Mouse (Mus musculus) forebrain, postnatal 0 days (tissue): ENCODE measurements around the gene Vat1l. TPM values are rescaled to one million over a fixed set of nuclear protein-coding genes. Genes with fewer than 3 reads are reported as not detected.
A peak's percentile ranks its signal among the peaks of the same experiment; 100 is the strongest.

Source experiments
- ATAC-seq: fragments of 200-750 bp; cut with Nextera tagmentation; 2 replicates; pipeline ENCODE4 v1.8.0; 2017; ENCODE audit warnings: mild to moderate bottlenecking, moderate library complexity
- DNase-seq: peaks from one replicate; pipeline ENCODE4 v3.0.0-alpha.2; 2015
- H3K27ac ChIP-seq: fragments of 300-500 bp; sonication (generic); 2 replicates; pipeline ENCODE4 v1.5.1; 2014; ENCODE audit warnings: low read depth, mild to moderate bottlenecking, antibody characterized with exemption, low read length, moderate library complexity, mixed read lengths
- H3K27me3 ChIP-seq: fragments of 300-500 bp; sonication (generic); 2 replicates; pipeline ENCODE4 v1.6.1; 2014; ENCODE audit warnings: mild to moderate bottlenecking, low read length, mixed read lengths; ENCODE audit not compliant: insufficient read depth
- H3K36me3 ChIP-seq: fragments of 300-500 bp; sonication (generic); 2 replicates; pipeline ENCODE4 v1.6.1; 2014; ENCODE audit warnings: mild to moderate bottlenecking, moderate library complexity; ENCODE audit not compliant: insufficient read depth
- H3K4me1 ChIP-seq: fragments of 300-500 bp; sonication (generic); 2 replicates; pipeline ENCODE4 v1.6.1; 2014; ENCODE audit warnings: antibody characterized with exemption; ENCODE audit not compliant: insufficient read depth
- H3K4me2 ChIP-seq: fragments of 300-500 bp; sonication (generic); 2 replicates; pipeline ENCODE4 v1.6.1; 2014; ENCODE audit warnings: low read depth, mild to moderate bottlenecking, moderate library complexity
- H3K4me3 ChIP-seq: fragments of 300-500 bp; sonication (generic); 2 replicates; pipeline ENCODE4 v1.5.1; 2014; ENCODE audit warnings: low read depth, low read length, mixed read lengths
- H3K9ac ChIP-seq: fragments of 300-500 bp; sonication (generic); 2 replicates; pipeline ENCODE4 v1.6.1; 2014; ENCODE audit warnings: mild to moderate bottlenecking
- H3K9me3 ChIP-seq: fragments of 300-500 bp; sonication (generic); 2 replicates; pipeline ENCODE4 v1.6.1; 2016; ENCODE audit warnings: low read length
- CTCF ChIP-seq: sonication (generic); IDR thresholded peaks from 2 replicates; pipeline ENCODE4 v1.5.1; 2016; ENCODE audit warnings: antibody characterized with exemption, control low read depth, low read depth
- WGBS: fragments of 180-500 bp; shearing (Covaris S2); extraction: QIAGEN DNeasy Blood & Tissue Kit; methylation state at CpG from one replicate; pipeline ENCODE4 v1.1.7; 2014; 5-methylcytosine and 5-hydroxymethylcytosine counted together
- polyA plus RNA-seq: library from polyadenylated mRNA; unstranded; fragments of >200 nt; fragmentation: Nextera tagmentation; extraction: Ambion mirVana; gene quantifications from 2 replicates; pipeline ENCODE4 v1.2.1, GENCODE M21; 2015
- total RNA-seq: library from RNA; depleted of rRNA; stranded (reverse); fragments of >200 nt; gene quantifications from 2 replicates; pipeline ENCODE4 v1.2.3, GENCODE M21; 2014; rRNA removed

Gene Vat1l
- total RNA-seq: 119 and 156 TPM in 2 replicates
- polyA plus RNA-seq: 25.3 and 42.1 TPM in 2 replicates

- H3K4me3 ChIP-seq: peak within 1 kb of the TSS; percentile 69
- no peaks in the 10 kb centered on the region for H3K9me3 ChIP-seq
- H3K27ac ChIP-seq: peak within 1 kb of the TSS; percentile 62
- WGBS: 4% methylated on average over 39 of the region's 39 CpGs
- no peaks in the 10 kb centered on the region for H3K27me3 ChIP-seq
- DNase-seq (peak; percentile 76), ATAC-seq (peak; percentile 88)
- TF ChIP-seq CTCF: no peak
- peak within 1 kb of the TSS; percentile 54 for H3K4me2 ChIP-seq
- H3K36me3 ChIP-seq: no peaks in the 10 kb centered on the region
- H3K9ac ChIP-seq: peak within 1 kb of the TSS; percentile 63
- H3K4me1 ChIP-seq: no peaks in the 10 kb centered on the region
These were observed at the start of gene Vat1l for GRCm38 (mm10) chr8:114205221-114205901. Gene Vat1l, plus strand, starts transcription at chr8:114205612.

DNA sequence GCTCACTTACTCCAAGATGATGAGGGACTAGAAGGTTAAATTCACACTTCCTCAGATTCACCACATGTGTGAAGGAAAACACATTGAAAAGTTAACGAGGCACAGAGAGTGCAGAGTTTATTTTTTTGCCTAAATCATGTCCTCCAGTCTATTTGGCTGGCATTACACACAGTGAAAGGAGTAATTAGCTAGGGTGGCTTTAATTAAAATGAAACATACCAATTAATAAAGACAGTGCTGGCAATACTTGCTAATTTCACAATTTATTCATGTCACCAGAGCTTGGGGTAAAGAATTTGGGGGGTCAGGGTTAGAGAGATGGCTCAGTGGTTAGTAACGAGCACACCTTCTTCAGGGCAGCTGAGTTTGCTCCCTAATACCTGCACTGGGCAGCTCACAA lies 46.8 kb upstream of the Vat1l start:
- WGBS: 35% methylated on average over 2 of the region's 2 CpGs
- Histone ChIP-seq H3K4me3 (no peak overlapping the region), H3K27ac (no peak overlapping the region), H3K9me3 (no peaks in the 10 kb centered on the region), H3K36me3 (no peaks in the 10 kb centered on the region), H3K4me1 (no peaks in the 10 kb centered on the region), H3K9ac (no peak overlapping the region), H3K4me2 (no peak overlapping the region), H3K27me3 (no peaks in the 10 kb centered on the region)
- TF ChIP-seq CTCF: no peak
- ATAC-seq: no peak
- no peak for DNase-seq

DNA sequence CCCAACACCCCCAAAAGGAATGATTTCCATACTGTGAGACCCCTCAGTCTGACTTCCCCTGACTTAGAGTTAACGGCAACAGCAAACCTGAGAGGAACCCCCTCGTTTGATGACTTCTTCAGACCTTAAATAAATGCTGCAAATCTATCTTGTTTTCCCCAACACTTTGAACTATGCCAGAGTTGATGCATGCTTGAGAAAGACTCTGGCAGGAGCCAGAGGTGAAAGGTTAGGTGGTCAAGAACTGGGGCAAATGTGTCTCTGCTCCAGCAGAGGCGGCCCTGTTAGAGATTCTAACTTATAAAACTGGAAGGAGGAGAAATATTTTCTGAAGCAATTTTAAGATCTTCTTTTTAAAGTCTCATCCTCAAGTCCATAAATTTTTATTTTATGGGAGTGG lies 45.7 kb upstream of the Vat1l start:
- H3K9ac ChIP-seq: no peak overlapping the region
- TF ChIP-seq CTCF: no peak
- H3K9me3 ChIP-seq: no peaks in the 10 kb centered on the region
- no peaks in the 10 kb centered on the region for H3K4me1 ChIP-seq
- WGBS: 90% methylated on average over 3 of the region's 3 CpGs
- ATAC-seq (no peak), DNase-seq (no peak)
- no peak overlapping the region for H3K27ac ChIP-seq
- H3K27me3 ChIP-seq: no peaks in the 10 kb centered on the region
- no peak overlapping the region for H3K4me3 ChIP-seq
- no peaks in the 10 kb centered on the region for H3K36me3 ChIP-seq
- no peak overlapping the region for H3K4me2 ChIP-seq

DNA sequence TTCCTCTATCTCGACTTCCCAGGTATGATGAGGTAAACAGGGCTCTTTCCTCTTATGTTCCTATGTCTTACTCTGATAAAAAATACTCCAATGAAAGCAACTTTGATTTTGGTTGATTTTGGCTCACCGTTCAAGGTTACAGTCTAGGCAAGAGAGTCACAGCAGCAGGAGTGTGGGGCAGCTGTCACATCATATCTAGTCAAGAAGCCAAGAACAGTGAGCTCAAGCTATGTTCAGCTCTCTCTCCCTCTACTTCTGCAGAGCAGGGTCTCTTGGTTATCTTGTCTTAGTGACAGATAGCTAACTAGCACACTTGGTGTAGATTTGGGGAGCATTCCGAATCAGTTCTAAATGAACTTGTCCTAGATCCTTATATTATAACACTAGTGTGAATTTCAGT lies 41.5 kb upstream of the Vat1l start:
- 91% methylated on average over 3 of the region's 3 CpGs for WGBS
- Histone ChIP-seq H3K9ac (no peak overlapping the region), H3K27me3 (no peaks in the 10 kb centered on the region), H3K36me3 (no peaks in the 10 kb centered on the region), H3K9me3 (no peaks in the 10 kb centered on the region), H3K4me2 (no peak overlapping the region), H3K4me3 (no peak overlapping the region), H3K27ac (no peak overlapping the region), H3K4me1 (no peaks in the 10 kb centered on the region)
- DNase-seq (no peak), ATAC-seq (no peak)
- no peak for TF ChIP-seq CTCF

GRCm38 (mm10) chr8:114164444-114165096 lies 40.8 kb upstream of the Vat1l start:
- Histone ChIP-seq H3K27me3 (no peaks in the 10 kb centered on the region), H3K4me1 (no peaks in the 10 kb centered on the region), H3K9me3 (no peaks in the 10 kb centered on the region), H3K4me2 (no peak overlapping the region), H3K9ac (no peak overlapping the region), H3K4me3 (no peak overlapping the region), H3K27ac (no peak overlapping the region), H3K36me3 (no peaks in the 10 kb centered on the region)
- TF ChIP-seq CTCF: no peak
- DNase-seq (no peak), ATAC-seq (no peak)
- WGBS: 89% methylated on average over 6 of the region's 6 CpGs

DNA sequence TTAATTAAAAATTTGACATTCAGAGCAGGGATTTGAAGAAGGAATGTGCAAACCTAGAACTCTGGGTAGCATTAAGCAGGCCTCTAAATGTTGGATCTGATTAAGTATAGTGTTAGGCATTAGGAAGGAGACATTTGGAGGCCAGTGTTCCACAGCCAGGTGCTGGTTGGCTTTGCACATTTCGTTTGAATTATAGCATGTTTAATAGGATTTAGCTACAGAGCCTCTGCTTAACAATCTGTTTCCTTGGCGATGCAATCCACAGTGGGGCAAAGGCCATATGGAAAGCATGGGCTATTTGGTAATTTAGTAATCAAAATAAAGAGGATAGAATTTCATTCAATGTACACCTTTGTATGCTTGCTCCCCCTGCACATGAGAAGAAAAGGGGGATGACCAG lies 39.7 kb upstream of the Vat1l start:
- no peak for ATAC-seq
- WGBS: 31% methylated on average over 2 of the region's 2 CpGs
- Histone ChIP-seq H3K4me2 (no peak overlapping the region), H3K36me3 (no peaks in the 10 kb centered on the region), H3K9me3 (no peaks in the 10 kb centered on the region), H3K27me3 (no peaks in the 10 kb centered on the region), H3K27ac (no peak overlapping the region), H3K4me1 (no peaks in the 10 kb centered on the region), H3K4me3 (no peak overlapping the region), H3K9ac (no peak overlapping the region)
- DNase-seq: no peak
- no peak for TF ChIP-seq CTCF

GRCm38 (mm10) chr8:114176721-114177120 lies 28.7 kb upstream of the Vat1l start:
- 64% methylated on average over 3 of the region's 3 CpGs for WGBS
- no peak for TF ChIP-seq CTCF
- DNase-seq: no peak
- no peak overlapping the region for H3K9ac ChIP-seq
- no peak for ATAC-seq
- H3K27me3 ChIP-seq: no peaks in the 10 kb centered on the region
- no peaks in the 10 kb centered on the region for H3K9me3 ChIP-seq
- H3K36me3 ChIP-seq: no peaks in the 10 kb centered on the region
- H3K4me3 ChIP-seq: no peak overlapping the region
- H3K4me2 ChIP-seq: no peak overlapping the region
- H3K4me1 ChIP-seq: no peaks in the 10 kb centered on the region
- no peak overlapping the region for H3K27ac ChIP-seq
